Mouse (Mus musculus): Measurements from ENCODE around the gene 6030468B19Rik.
"Not testable (repeated sequence)": the region's sequence is repeated elsewhere in the genome, so short reads cannot be mapped to it uniquely, and the experiment has no call there.

Gene 6030468B19Rik

GRCm38 (mm10) chr11:117829671-117830215 is 32.3 kb downstream of the 6030468B19Rik start:
- peak; percentile 93 to 95 for DNase-seq

- peak in 1 of 2 experiments; percentile 23 for DNase-seq
Measured at GRCm38 (mm10) chr11:117830401-117830800, 32.9 kb downstream of the 6030468B19Rik start.

GRCm38 (mm10) chr11:117832086-117832969 is 34.9 kb downstream of the 6030468B19Rik start:
- DNase-seq = peak; percentile 71 to 92

- not testable (repeated sequence) for DNase-seq
Measured at GRCm38 (mm10) chr11:117833509-117833908, 36.0 kb downstream of the 6030468B19Rik start.

- DNase-seq = peak; percentile 74 to 87
Measured at GRCm38 (mm10) chr11:117834086-117834485, 36.6 kb downstream of the 6030468B19Rik start.

GRCm38 (mm10) chr11:117836306-117836705 is 38.8 kb downstream of the 6030468B19Rik start:
- DNase-seq = peak; percentile 57 to 70

- DNase-seq = peak; percentile 58 to 75
Measured at GRCm38 (mm10) chr11:117838572-117838971, 41.1 kb downstream of the 6030468B19Rik start.

GRCm38 (mm10) chr11:117839021-117839420 is 41.6 kb downstream of the 6030468B19Rik start:
- no peak for DNase-seq

DNA sequence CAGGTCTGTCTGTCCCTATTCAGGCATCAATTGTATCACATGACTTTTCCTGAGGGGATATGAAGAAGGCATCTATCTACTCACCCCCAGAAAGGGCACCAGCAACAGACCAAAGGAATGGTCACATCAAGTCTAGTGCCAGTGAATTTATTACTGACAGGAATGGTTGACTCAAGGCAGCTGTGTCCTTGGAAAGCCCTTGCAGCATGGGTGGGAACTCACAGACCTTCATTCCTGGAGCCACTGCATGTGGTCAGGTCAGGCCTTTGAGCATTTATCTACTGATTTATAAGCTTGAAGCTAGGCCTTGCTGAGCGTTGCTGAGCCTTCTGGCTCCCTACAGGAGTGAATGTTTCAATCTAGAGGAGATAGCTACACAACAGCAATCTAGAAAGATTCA is 43.5 kb downstream of the 6030468B19Rik start:
- DNase-seq = no peak

DNA sequence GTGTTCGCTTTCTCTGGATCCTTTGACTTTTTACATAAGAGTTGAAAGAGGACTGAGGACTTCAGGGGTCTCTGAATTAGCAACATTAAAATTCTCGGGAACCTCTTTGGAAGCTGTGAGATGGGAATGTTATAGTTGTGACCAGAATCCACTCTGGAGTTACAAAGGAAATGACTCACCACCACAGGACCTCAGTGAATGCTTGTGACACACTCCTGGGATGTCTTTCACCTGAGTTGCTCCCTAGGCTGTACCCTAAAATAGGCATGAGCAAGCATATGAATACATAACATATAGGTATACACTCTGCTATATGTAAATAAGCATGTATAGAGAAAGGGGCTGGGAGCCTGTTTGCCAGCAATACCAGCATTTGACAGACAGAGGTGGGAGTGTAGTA is 46.0 kb downstream of the 6030468B19Rik start:
- no peak for DNase-seq

DNA sequence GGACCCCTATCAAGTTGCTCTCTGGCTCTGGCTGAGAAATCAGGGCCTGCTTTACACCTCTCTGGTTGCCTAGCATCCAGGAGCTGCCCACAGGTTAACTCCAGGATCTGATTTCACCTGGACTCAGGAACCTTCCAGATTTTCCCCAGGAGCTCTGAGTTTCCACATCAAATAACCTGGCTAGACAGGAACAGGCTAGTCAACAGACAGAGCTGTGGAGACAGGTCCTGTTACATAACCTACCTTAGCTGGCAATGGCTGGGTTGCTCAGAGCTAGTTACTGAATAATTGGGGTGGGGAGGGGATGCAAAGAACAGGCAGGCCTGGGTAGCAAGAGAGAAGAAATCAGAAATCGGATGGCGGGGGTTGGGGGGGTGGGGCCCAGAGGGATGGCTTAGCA is 47.5 kb downstream of the 6030468B19Rik start:
- DNase-seq = peak; percentile 49 to 90

- DNase-seq = no peak
Measured at GRCm38 (mm10) chr11:117845651-117846050, 48.2 kb downstream of the 6030468B19Rik start.

- DNase-seq = peak; percentile 78 to 85
Measured at GRCm38 (mm10) chr11:117846640-117847039, 49.2 kb downstream of the 6030468B19Rik start.

- no peak for DNase-seq
Measured at GRCm38 (mm10) chr11:117847593-117848215, 50.2 kb downstream of the 6030468B19Rik start.

DNA sequence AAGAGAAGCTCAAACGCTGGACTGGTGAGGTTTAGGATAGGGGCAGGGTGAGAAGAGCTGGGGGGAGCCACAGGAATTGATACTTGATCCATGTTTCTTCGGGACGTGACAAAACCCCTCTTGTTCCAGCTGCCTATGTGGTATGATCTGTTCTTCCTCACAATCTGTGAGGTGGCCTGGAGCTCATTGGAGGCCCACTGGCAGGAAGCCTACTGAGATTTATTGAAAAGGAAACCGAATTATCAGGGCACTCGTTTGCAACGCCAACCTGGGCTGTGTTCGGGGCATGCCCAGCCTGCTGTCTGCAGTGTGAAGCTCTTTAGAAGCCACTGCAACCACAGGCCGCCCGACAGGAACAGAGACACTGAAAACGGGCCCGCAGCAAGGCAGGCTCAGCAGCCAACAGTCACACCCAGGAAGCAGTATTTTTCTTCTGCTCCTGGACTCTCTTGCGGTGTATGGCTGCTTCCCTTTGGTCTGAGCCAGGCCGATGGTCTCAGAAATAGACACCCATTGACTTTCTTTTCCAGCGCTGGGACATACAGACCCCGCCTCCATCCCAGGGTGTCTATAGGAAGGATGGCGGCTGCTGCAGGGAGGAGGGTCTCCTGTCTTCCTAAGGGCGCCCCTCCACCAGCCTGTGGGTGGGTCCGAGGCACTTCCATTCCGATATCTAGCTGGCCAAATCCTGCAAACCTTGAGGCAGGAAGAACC is 51.0 kb downstream of the 6030468B19Rik start:
- peak in 1 of 2 experiments; percentile 55 for DNase-seq

- DNase-seq = peak; percentile 96 to 98
Measured at GRCm38 (mm10) chr11:117848985-117849671, 51.7 kb downstream of the 6030468B19Rik start, which contains the start of gene Birc5. TSS of gene Birc5 (plus strand) at chr11:117849251.

DNA sequence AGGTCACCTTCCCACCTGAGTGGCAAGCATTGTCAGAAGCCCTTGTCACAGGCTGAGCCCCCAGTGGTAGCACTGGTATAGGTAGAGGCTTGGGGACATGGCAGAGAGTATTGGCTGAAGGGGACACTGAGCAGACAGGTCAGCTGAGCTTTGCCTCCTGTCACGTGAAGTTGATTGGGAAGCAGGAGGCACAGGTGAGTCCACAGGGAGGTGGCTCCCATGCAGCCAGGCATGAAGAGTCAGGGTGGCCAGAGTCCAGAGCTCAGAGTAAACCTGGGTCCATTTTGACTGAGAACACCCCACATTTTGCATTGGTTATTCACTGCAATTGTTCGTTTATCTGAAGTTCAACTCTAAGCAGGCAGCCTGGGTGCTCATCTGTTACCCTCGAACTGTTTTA is 55.4 kb downstream of the 6030468B19Rik start:
- peak in 1 of 2 experiments; percentile 55 for DNase-seq

GRCm38 (mm10) chr11:117854241-117854640 is 56.8 kb downstream of the 6030468B19Rik start:
- no peak for DNase-seq

GRCm38 (mm10) chr11:117855360-117855759 is 57.9 kb downstream of the 6030468B19Rik start:
- DNase-seq = no peak

DNA sequence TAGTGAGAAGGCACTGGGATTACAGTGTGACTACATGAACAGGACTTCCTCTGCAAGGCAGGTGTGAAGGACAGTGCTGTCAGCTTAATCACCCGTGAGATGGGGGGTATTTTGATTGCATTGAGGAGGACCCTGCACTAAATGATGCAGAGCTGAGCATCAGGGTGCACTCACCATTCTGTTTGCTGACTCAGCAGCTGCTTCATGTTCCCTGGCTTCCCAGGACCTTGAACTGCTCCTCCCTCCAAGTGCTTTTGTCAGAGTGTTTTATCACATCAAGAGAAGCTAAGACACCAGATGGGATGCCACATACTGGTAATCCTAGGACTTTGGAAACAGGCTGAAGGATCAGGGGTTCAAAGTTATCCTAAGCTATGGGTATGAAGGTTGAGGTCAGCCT is 58.5 kb downstream of the 6030468B19Rik start:
- no peak for DNase-seq

Measured in kidney, postnatal 36 days (tissue).